Mouse (Mus musculus): Measurements from ENCODE around the gene Midn. TPM values are rescaled to one million over a fixed set of nuclear protein-coding genes. Genes with fewer than 3 reads are reported as not detected.

Midn gene
- total RNA-seq, 2 experiments from 2014 or later, result 9.4 to 30.9 TPM

Other genes with a start within 250 kb of the Midn start
Only the 30 nearest of the 32 such genes appear.
- not detected in 2 replicates for gene Gm26602, start 237.4 kb upstream of the Midn start, total RNA-seq (2014; fragmentation: Nextera tagmentation)
- not detected in 2 replicates for gene Gm26602, start 237.4 kb upstream of the Midn start, total RNA-seq (2017)
- 0.31 TPM in 1 of 2 replicates, not detected in the other for gene Kiss1r, start 231.3 kb upstream of the Midn start, total RNA-seq (2014; fragmentation: Nextera tagmentation)
- gene Kiss1r, start 231.3 kb upstream of the Midn start, total RNA-seq (2017), result 2.2 TPM in 1 of 2 replicates, not detected in the other
- gene R3hdm4, start 227.1 kb upstream of the Midn start, total RNA-seq (2014; fragmentation: Nextera tagmentation), result 80.3 and 91.7 TPM in 2 replicates
- 35.5 and 38.9 TPM in 2 replicates for gene R3hdm4, start 227.1 kb upstream of the Midn start, total RNA-seq (2017)
- gene Arid3a, start 221.2 kb upstream of the Midn start, total RNA-seq (2014; fragmentation: Nextera tagmentation), result 4.4 and 5.9 TPM in 2 replicates
- gene Arid3a, start 221.2 kb upstream of the Midn start, total RNA-seq (2017), result 5.4 and 6.0 TPM in 2 replicates
- 82.9 and 86.4 TPM in 2 replicates for gene Wdr18, start 188.1 kb upstream of the Midn start, total RNA-seq (2014; fragmentation: Nextera tagmentation)
- 23.4 and 24.8 TPM in 2 replicates for gene Wdr18, start 188.1 kb upstream of the Midn start, total RNA-seq (2017)
- gene Grin3b, start 177.6 kb upstream of the Midn start, total RNA-seq (2014; fragmentation: Nextera tagmentation), result not detected in 2 replicates
- gene Grin3b, start 177.6 kb upstream of the Midn start, total RNA-seq (2017), result not detected in 2 replicates
- 75.5 and 83.0 TPM in 2 replicates for gene Tmem259, start 163.9 kb upstream of the Midn start, total RNA-seq (2014; fragmentation: Nextera tagmentation)
- gene Tmem259, start 163.9 kb upstream of the Midn start, total RNA-seq (2017), result 47.3 and 63.9 TPM in 2 replicates
- gene Cnn2, start 159.7 kb upstream of the Midn start, total RNA-seq (2014; fragmentation: Nextera tagmentation), result 18.0 and 24.6 TPM in 2 replicates
- gene Cnn2, start 159.7 kb upstream of the Midn start, total RNA-seq (2017), result 13.8 and 25.6 TPM in 2 replicates
- gene Abca7, start 151.8 kb upstream of the Midn start, total RNA-seq (2014; fragmentation: Nextera tagmentation), result 27.0 and 32.9 TPM in 2 replicates
- gene Abca7, start 151.8 kb upstream of the Midn start, total RNA-seq (2017), result 11.0 and 12.1 TPM in 2 replicates
- gene Arhgap45, start 131.6 kb upstream of the Midn start, total RNA-seq (2014; fragmentation: Nextera tagmentation), result 76.2 and 103 TPM in 2 replicates
- gene Arhgap45, start 131.6 kb upstream of the Midn start, total RNA-seq (2017), result 52.8 and 64.4 TPM in 2 replicates
- gene Polr2e, start 108.5 kb upstream of the Midn start, total RNA-seq (2014; fragmentation: Nextera tagmentation), result 145 and 157 TPM in 2 replicates
- 142 and 150 TPM in 2 replicates for gene Polr2e, start 108.5 kb upstream of the Midn start, total RNA-seq (2017)
- 566 and 603 TPM in 2 replicates for gene Gpx4, start 101.1 kb upstream of the Midn start, total RNA-seq (2014; fragmentation: Nextera tagmentation)
- gene Gpx4, start 101.1 kb upstream of the Midn start, total RNA-seq (2017), result 483 and 498 TPM in 2 replicates
- gene Sbno2, start 42.7 kb upstream of the Midn start, total RNA-seq (2014; fragmentation: Nextera tagmentation), result 34.4 and 39.7 TPM in 2 replicates
- gene Sbno2, start 42.7 kb upstream of the Midn start, total RNA-seq (2017), result 12.1 and 12.9 TPM in 2 replicates
- gene Stk11, start 32.5 kb upstream of the Midn start, total RNA-seq (2014; fragmentation: Nextera tagmentation), result 152 and 213 TPM in 2 replicates
- 116 and 174 TPM in 2 replicates for gene Stk11, start 32.5 kb upstream of the Midn start, total RNA-seq (2017)
- 282 and 325 TPM in 2 replicates for gene Atp5d, start 9.6 kb upstream of the Midn start, total RNA-seq (2014; fragmentation: Nextera tagmentation)
- gene Atp5d, start 9.6 kb upstream of the Midn start, total RNA-seq (2017), result 29.3 and 49.3 TPM in 2 replicates
- 5.2 and 10.5 TPM in 2 replicates for gene Cbarp, start 7.4 kb upstream of the Midn start, total RNA-seq (2014; fragmentation: Nextera tagmentation)
- gene Cbarp, start 7.4 kb upstream of the Midn start, total RNA-seq (2017), result 3.7 TPM in 1 of 2 replicates, not detected in the other
- gene Cirbp, start 17.7 kb downstream of the Midn start, total RNA-seq (2014; fragmentation: Nextera tagmentation), result 31.5 and 44.0 TPM in 2 replicates
- gene Cirbp, start 17.7 kb downstream of the Midn start, total RNA-seq (2017), result 30.8 and 73.1 TPM in 2 replicates
- gene 1600002K03Rik, start 24.7 kb downstream of the Midn start, total RNA-seq (2014; fragmentation: Nextera tagmentation), result 14.2 and 22.9 TPM in 2 replicates
- gene 1600002K03Rik, start 24.7 kb downstream of the Midn start, total RNA-seq (2017), result 25.4 and 27.8 TPM in 2 replicates
- gene Efna2, start 31.2 kb downstream of the Midn start, total RNA-seq (2014; fragmentation: Nextera tagmentation), result 0.40 TPM in 1 of 2 replicates, not detected in the other
- 0.80 TPM in 1 of 2 replicates, not detected in the other for gene Efna2, start 31.2 kb downstream of the Midn start, total RNA-seq (2017)
- 60.8 and 124 TPM in 2 replicates for gene Mum1, start 78.2 kb downstream of the Midn start, total RNA-seq (2014; fragmentation: Nextera tagmentation)
- 44.2 and 49.0 TPM in 2 replicates for gene Mum1, start 78.2 kb downstream of the Midn start, total RNA-seq (2017)
- 196 and 302 TPM in 2 replicates for gene Ndufs7, start 100.8 kb downstream of the Midn start, total RNA-seq (2014; fragmentation: Nextera tagmentation)
- gene Ndufs7, start 100.8 kb downstream of the Midn start, total RNA-seq (2017), result 103 and 168 TPM in 2 replicates
- gene Gamt, start 112.7 kb downstream of the Midn start, total RNA-seq (2014; fragmentation: Nextera tagmentation), result 1.2 and 1.7 TPM in 2 replicates
- gene Gamt, start 112.7 kb downstream of the Midn start, total RNA-seq (2017), result 2.1 and 3.0 TPM in 2 replicates
- 152 and 163 TPM in 2 replicates for gene Dazap1, start 113.2 kb downstream of the Midn start, total RNA-seq (2014; fragmentation: Nextera tagmentation)
- 269 and 335 TPM in 2 replicates for gene Dazap1, start 113.2 kb downstream of the Midn start, total RNA-seq (2017)
- gene Rps15, start 144.2 kb downstream of the Midn start, total RNA-seq (2014; fragmentation: Nextera tagmentation), result 4,307 and 4,493 TPM in 2 replicates
- 2,815 and 2,969 TPM in 2 replicates for gene Rps15, start 144.2 kb downstream of the Midn start, total RNA-seq (2017)
- 0.07 TPM in 1 of 2 replicates, not detected in the other for gene Apc2, start 147.7 kb downstream of the Midn start, total RNA-seq (2014; fragmentation: Nextera tagmentation)
- not detected in 2 replicates for gene Apc2, start 147.7 kb downstream of the Midn start, total RNA-seq (2017)
- gene 2310011J03Rik, start 172.3 kb downstream of the Midn start, total RNA-seq (2014; fragmentation: Nextera tagmentation), result 34.1 and 50.4 TPM in 2 replicates
- gene 2310011J03Rik, start 172.3 kb downstream of the Midn start, total RNA-seq (2017), result 16.6 and 21.3 TPM in 2 replicates
- 16.1 and 23.0 TPM in 2 replicates for gene Pcsk4, start 181.2 kb downstream of the Midn start, total RNA-seq (2014; fragmentation: Nextera tagmentation)
- gene Pcsk4, start 181.2 kb downstream of the Midn start, total RNA-seq (2017), result 1.6 and 2.6 TPM in 2 replicates
- 23.1 and 23.7 TPM in 2 replicates for gene Reep6, start 181.7 kb downstream of the Midn start, total RNA-seq (2014; fragmentation: Nextera tagmentation)
- gene Reep6, start 181.7 kb downstream of the Midn start, total RNA-seq (2017), result 2.7 and 6.8 TPM in 2 replicates
- gene Adamtsl5, start 200.1 kb downstream of the Midn start, total RNA-seq (2014; fragmentation: Nextera tagmentation), result 1.5 and 3.3 TPM in 2 replicates
- gene Adamtsl5, start 200.1 kb downstream of the Midn start, total RNA-seq (2017), result 0.30 and 2.3 TPM in 2 replicates
- 0.79 TPM in 1 of 2 replicates, not detected in the other for gene Plk5, start 208.2 kb downstream of the Midn start, total RNA-seq (2014; fragmentation: Nextera tagmentation)
- gene Plk5, start 208.2 kb downstream of the Midn start, total RNA-seq (2017), result not detected in 2 replicates

Measured in megakaryocyte-erythroid progenitor cell, adult 5-6 weeks (primary cell).